Mouse (Mus musculus) kidney, postnatal 4 days (tissue): Measurements from ENCODE around the gene Urad.

Experiments
- DNase-seq, 2 experiments: peaks; one replicate each; pipeline ENCODE4 v3.0.0; 2021; ENCODE audit warnings: mixed read lengths in 2 of 2

Urad gene

GRCm38 (mm10) chr5:147323237-147323917, 1.1 kb upstream of the Urad start:
- peak; percentile 85 for DNase-seq

GRCm38 (mm10) chr5:147319653-147320052, 2.6 kb downstream of the Urad start:
- DNase-seq: no peak

- DNase-seq: no peak
These were observed 4.2 kb downstream of the Urad start for GRCm38 (mm10) chr5:147317991-147318390.

- no peak for DNase-seq
These were observed 4.9 kb downstream of the Urad start for GRCm38 (mm10) chr5:147317321-147317720.

GRCm38 (mm10) chr5:147315432-147316075, 6.7 kb downstream of the Urad start:
- no peak for DNase-seq

GRCm38 (mm10) chr5:147314646-147315431, 7.4 kb downstream of the Urad start:
- DNase-seq: peak in 1 of 2 experiments; percentile 41

GRCm38 (mm10) chr5:147312830-147313685, 9.2 kb downstream of the Urad start:
- no peak for DNase-seq

- no peak for DNase-seq
These were observed 12.5 kb downstream of the Urad start for GRCm38 (mm10) chr5:147309786-147310185.

GRCm38 (mm10) chr5:147308451-147308850, 13.8 kb downstream of the Urad start:
- no peak for DNase-seq

GRCm38 (mm10) chr5:147307398-147307785, 14.8 kb downstream of the Urad start:
- DNase-seq: no peak

- DNase-seq: peak in 1 of 2 experiments; percentile 35
These were observed 15.4 kb downstream of the Urad start, which contains the start of gene Cdx2 for GRCm38 (mm10) chr5:147306638-147307397. Gene Cdx2, minus strand, starts transcription at chr5:147307270.

- DNase-seq: no peak
These were observed 16.2 kb downstream of the Urad start for GRCm38 (mm10) chr5:147305856-147306637.

- DNase-seq: no peak
These were observed 17.1 kb downstream of the Urad start for GRCm38 (mm10) chr5:147305166-147305565.

GRCm38 (mm10) chr5:147304276-147305155, 17.7 kb downstream of the Urad start:
- DNase-seq: no peak

- no peak for DNase-seq
These were observed 19.4 kb downstream of the Urad start for GRCm38 (mm10) chr5:147302746-147303400.

- no peak for DNase-seq
These were observed 20.1 kb downstream of the Urad start for GRCm38 (mm10) chr5:147302141-147302540.

- peak in 1 of 2 experiments; percentile 43 for DNase-seq
These were observed 20.5 kb downstream of the Urad start for GRCm38 (mm10) chr5:147301781-147302070.

GRCm38 (mm10) chr5:147300917-147301780, 21.1 kb downstream of the Urad start:
- no peak for DNase-seq

GRCm38 (mm10) chr5:147300001-147300363, 22.3 kb downstream of the Urad start:
- DNase-seq: no peak
